Mouse (Mus musculus) embryo, embryonic 10 days (tissue): ENCODE data around the gene Camkk1.
A peak's percentile ranks its signal among the peaks of the same experiment; 100 is the strongest.

ENCODE experiments used
- DNase-seq: peaks from one replicate; pipeline ENCODE4 v3.0.0-alpha.2; 2015; ENCODE audit warnings: low spot score

The Camkk1 gene

GRCm38 (mm10) chr11:73018471-73019146, at the start of gene Camkk1:
TSS of gene Camkk1 (plus strand) at chr11:73019008.
- DNase-seq: peak; percentile 94

DNA sequence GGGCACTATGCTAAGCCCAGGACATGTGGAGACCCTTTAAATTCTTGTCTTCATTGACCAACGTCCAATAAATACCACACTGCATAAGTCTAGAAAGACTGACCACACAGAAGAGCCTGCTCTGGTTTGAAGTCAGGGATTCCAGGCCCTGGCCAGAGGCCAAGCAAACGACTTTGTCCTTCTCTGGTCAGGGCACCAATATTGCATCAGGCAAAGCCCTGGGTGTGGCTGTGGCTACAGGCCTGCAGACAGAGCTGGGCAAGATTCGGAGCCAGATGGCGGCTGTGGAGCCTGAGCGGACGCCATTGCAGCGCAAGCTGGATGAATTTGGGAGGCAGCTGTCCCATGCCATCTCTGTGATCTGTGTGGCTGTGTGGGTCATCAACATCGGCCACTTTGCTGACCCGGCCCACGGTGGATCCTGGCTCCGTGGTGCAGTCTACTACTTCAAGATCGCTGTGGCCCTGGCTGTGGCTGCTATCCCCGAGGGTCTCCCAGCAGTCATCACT, 43.8 kb upstream of the Camkk1 start:
- DNase-seq: no peak

- DNase-seq: no peak
Observed at GRCm38 (mm10) chr11:72982516-72982915, 36.3 kb upstream of the Camkk1 start.

DNA sequence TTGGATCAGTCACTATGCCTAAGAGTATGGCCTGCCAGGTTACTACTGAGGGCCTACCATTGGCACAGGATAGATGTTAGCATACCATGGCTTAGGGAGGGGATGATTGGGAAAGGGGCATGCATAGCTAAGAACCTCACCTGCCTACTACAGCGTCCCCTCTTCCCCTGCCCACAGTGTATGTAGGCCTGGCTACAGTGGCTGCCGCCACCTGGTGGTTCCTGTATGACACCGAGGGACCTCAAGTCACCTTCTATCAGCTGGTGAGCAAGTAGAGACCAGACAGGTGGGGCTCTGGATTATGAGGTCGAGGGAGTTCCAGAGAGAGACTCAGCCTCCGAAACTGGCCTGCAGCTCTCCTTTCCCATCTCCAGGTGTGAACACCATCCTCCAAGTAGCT, 35.5 kb upstream of the Camkk1 start:
- no peak for DNase-seq

DNA sequence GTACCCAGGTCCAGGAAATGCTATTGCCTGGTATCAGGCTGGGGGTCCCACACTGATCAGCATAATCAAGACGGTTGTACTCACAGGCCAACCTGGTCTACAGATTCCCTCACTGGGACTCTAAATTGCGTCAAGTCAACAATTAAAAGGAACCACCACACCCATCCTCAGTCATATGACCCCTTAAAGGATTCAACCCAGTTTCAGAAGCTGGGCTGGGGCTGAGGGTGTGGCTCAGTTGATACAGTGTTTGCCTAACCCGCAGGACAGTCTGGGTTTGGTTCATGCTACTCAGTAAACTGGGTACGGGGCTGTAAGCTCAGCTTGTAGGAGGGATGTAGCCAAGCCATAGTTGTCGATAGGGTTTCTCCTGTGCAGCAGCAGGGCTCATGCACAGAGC, 32.1 kb upstream of the Camkk1 start:
- DNase-seq: no peak

DNA sequence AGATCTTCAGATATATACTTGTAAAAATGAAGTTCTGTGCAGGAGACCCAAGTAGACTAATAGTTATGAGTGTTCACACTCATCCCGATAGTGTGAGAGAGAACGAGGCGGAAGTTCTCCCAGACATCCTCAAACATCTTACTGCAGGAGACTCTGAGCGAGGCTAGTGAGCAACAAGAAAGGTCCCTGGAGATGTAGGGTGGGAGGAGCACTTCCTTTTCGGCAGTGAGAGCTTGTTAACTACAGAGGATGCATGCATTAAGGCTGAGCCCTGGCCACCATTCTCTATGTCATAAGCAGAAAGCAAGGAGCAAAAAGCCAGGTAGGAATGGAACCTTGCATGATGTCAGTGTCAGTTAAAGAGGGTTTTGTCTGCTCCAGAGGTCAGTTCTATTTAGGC, 31.6 kb upstream of the Camkk1 start:
- DNase-seq: no peak

DNA sequence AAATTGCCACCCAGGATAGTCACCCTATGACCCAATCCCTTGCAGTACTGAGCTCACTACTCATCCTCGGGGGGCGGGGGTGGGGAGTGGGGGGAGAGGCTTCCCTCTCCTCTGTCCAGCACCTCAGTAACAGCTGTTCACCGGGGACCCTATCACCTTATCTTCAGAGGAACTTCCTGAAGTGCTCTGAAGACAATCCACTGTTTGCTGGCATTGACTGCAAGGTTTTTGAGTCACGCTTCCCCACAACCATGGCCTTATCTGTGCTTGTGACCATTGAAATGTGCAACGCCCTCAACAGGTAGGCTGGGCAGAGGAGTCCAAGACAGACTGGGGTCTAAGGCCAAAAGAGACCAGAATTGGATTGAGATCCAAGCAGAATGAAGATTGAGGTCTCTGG, 31.0 kb upstream of the Camkk1 start:
- no peak for DNase-seq

DNA sequence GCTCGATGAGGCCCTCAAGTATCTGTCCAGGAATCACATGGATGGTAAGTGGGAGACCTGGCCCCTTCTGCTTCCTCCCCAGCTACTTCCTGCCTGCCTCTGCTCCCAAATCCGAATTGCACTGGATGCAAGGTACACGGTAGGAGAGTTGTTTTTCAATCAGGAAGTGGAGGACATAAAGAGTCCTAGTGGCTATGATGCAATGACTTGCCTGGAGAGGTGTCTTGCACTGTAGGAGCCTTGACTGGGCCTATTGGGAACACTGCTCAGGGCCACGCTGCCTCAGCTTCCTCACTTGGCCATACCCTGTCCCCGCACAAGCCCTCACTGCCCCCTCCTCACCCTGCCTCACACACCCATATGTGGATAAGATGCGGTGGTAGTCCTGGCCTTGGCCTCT, 29.8 kb upstream of the Camkk1 start:
- DNase-seq: no peak

- no peak for DNase-seq
Observed at GRCm38 (mm10) chr11:72990688-72991087, 28.1 kb upstream of the Camkk1 start.

DNA sequence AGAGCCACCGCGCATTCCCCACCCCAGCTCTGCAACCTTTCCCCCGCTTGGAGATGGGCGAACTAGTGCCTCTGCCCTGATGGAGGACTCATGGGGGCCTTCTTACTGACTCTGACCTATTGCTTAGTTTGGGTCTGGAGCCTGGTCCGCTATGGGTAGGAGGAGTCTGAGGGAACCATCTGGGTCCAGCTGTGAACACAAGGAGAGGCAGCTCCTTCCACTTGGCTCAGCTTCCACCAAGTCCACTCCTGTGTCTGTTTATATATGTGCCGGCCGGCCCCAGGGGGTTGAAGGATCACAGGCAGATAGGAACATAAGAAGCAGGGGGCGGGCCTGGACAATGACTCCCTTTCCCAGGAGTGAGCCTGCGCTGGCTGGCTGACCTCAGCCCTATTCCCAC, 26.8 kb upstream of the Camkk1 start:
- DNase-seq: no peak

DNA sequence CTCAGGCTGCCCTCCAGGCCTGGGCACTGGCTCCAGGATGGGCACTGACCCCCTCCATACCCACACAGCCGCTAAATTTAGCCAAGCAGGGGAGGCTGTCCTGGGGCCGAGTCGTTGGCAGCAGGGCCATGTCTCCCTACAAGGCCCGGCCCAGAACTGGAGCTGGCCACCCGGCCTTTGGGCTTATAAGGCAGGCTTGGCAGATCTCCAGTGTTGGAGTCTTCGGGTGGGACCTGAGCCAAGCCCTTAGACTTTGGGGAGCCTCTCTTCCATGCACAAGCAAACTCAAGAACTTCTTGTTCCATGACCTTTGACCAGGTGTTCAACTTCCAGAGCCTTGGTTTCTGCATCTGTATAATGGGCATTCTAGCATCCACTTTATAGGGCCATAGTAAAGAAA, 22.5 kb upstream of the Camkk1 start:
- DNase-seq: no peak

- no peak for DNase-seq
Observed at GRCm38 (mm10) chr11:72996781-72997180, 22.0 kb upstream of the Camkk1 start.

DNA sequence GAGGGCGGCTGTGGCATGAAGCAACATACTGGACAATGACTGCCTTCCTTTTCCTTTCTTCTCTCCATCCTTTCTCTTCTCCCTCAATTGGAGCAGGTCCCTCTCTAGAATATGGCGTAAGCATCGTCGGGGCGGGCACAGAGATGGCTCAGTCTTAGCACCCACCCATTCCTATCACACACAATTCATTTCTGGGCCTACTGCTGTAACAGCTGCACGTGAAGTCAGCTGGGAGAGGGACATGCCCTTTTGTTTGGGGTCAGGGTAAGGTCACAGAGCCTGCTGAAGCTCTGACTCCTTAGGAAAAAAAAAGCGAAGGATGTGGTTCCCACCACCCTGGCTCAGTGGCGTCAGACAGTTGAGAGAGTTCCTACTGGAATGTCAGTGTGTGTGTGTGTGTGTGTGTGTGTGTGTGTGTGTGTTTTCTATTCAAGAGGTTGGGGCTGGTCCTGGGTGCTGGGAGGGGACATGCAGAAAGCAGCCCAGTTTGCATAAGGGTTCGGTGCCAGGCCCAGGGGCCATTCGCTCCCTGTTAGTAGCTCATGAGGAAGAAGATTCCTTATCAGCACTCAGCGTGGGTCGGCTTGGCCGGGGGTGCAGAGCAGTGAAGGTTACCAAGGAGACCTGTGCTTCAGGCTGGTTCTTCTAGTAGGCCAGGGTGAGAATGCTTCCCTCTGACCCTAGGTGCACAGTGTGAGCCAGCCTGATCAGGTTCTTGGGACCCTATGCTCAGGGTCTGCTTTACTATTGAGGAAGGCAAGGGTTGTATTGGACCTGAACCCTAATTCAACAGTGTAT, 21.1 kb upstream of the Camkk1 start:
- DNase-seq: peak; percentile 13

GRCm38 (mm10) chr11:72998771-72999170, 20.0 kb upstream of the Camkk1 start, which contains the start of gene P2rx1:
TSS of gene P2rx1 (plus strand) at chr11:72999103.
- DNase-seq: peak; percentile 9

DNA sequence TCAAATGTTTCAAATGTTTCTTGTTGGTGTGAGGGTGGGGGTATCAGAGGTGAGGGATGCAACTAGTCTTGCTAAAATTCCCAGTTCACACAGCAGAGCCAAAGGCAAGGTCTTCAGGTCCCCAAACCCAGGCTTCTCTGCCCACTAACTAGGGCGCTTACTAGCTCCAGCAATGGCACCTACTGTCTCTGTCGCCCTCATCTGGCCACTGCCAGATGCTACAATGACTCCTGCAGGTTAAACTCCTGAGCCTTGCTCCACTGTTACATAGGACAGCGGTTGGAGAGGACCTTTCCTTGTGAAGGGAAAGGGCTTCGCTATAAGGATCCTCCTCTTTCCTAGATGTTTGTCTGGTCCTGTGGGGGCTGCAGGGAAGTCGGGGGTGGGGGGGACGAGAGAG, 17.8 kb upstream of the Camkk1 start:
- DNase-seq: peak; percentile 87

DNA sequence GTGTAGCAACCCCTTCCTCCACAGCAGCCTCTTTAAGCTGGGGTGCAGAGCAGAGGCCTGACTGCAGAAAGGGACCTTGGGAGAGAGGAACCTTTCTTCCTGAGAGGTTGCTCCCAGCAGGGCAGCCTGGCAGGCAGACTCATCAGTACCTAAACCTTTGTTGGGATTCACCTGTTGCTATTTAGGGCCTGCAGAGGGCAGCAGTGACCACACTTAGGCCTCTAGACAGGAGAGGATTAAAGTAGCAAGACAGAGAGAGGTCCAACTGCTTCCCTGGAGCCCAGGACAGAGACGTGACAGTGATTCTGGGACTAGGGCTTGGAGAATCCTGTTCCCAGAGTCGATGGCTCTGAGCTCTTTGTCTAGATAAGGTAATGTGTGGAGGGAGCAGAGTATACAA, 12.4 kb upstream of the Camkk1 start:
- peak; percentile 84 for DNase-seq

GRCm38 (mm10) chr11:73007113-73007512, 11.7 kb upstream of the Camkk1 start:
- DNase-seq: no peak

DNA sequence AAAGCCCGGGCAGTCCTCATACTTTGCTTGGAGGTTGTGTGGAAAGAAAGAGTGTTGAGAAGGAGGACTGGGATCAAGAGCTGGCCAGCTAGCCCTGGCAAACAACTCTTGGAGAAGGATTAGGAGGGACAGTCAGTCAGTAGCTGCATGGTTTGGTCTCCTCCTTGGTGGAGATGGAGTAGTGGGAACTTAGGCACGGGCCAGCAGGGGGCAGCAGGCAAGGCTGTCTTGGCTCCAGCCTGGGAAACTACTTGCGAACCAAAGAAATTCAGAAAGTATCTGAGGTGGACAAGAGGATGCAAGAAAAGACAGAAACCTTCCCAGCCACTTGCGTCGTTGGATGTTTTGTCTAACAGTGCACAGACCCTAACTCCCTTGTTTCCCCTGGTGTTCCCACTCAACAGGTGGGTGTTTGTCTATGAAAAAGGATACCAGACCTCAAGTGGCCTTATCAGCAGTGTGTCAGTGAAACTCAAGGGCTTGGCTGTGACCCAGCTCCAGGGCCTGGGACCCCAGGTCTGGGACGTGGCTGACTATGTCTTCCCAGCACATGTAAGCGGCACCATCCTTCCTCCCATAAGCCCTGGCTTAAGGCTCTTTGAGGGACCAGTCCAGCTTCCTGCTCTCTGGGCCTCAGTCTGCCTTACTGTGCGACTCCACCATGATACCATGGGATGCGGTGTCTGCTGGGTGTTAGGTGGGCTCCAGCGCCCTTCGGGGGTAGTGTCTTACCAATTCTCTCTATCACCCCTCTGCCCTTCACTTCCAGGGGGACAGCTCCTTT, 10.9 kb upstream of the Camkk1 start:
- peak; percentile 75 for DNase-seq

DNA sequence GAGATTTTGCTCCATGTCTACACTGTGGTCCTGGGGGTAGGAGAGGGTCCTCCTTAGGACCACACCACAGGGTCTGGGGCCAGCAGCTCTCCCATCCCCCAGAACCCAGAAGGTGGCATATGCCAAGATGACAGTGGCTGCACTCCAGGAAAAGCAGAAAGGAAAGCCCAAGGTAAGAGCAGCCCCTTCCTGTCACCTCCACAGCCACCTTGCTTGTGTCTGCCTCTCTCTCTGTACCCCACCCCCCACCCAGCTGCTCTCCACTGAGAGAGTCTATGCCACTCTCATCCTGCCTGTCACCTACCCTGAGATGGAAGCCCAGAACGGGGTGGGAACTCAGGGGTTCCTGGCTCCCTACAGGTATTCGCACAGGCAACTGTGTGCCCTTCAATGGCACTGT, 10.0 kb upstream of the Camkk1 start:
- no peak for DNase-seq

DNA sequence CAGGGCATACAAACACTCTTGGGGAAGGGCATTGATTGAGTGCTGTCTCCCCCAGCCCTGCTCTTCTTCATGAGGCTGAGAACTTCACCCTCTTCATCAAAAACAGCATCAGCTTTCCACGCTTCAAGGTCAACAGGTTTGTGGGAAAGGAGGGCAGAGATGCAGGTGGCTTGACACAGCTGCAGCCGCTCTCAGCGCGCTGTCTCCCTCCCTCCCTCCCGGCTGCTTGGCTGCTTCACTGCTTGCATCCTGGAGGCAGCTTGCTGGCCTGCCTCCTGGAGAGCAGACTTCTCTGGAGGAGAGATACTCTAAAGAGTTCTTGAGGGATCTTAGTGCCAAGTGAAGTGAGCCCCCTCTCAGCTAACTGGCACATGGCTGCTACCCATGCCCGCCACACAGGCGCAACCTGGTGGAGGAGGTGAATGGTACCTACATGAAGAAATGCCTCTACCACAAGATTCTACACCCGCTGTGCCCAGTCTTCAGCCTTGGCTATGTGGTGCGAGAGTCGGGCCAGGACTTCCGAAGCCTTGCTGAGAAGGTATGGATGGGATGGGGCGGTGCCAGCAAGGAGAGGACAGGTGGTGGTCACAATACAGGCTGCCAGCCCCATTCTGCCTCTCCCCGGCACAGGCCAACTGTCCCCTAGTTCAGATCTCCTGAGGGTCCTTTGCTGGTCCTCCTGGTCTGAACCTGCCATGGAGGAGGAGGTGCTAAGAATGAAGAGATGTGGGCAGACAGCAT, 9.1 kb upstream of the Camkk1 start:
- no peak for DNase-seq

DNA sequence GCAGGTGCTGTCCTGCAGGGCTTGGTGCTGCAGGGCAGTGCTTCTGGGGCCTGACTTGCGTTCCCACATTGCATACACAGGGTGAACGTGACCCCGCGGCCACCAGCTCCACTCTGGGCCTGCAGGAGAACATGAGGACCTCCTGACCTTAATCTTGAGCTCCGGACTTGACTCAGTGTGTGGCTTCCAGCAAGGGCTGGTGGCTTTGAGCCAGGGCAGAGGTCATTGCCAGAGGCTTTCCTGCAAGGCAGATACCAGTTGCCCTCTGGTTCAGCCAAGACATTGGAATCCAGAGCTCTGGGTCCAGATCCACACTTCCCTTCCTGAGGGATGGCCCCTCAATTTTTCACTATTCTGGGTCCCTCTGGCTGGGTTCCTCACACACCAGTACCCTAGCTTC, 4.8 kb upstream of the Camkk1 start:
- no peak for DNase-seq

- DNase-seq: no peak
Observed at GRCm38 (mm10) chr11:73014831-73015344, 3.9 kb upstream of the Camkk1 start.
